Mouse (Mus musculus) lung, embryonic 16.5 days (tissue): Measurements from ENCODE around the gene Tecpr1. TPM values are rescaled to one million over a fixed set of nuclear protein-coding genes. Genes with fewer than 3 reads are reported as not detected.

Experiments used
- ATAC-seq: fragments of 200-750 bp; cut with Nextera tagmentation; 2 replicates; pipeline ENCODE4 v1.8.0; 2017; ENCODE audit warnings: low read depth, mild to moderate bottlenecking, moderate library complexity
- H3K27ac ChIP-seq: fragments of 300-500 bp; sonication (generic); 2 replicates; pipeline ENCODE4 v1.5.1; 2014; ENCODE audit warnings: mild to moderate bottlenecking, control low read depth, low read length
- H3K27me3 ChIP-seq: fragments of 300-500 bp; sonication (generic); 2 replicates; pipeline ENCODE4 v1.6.1; 2014; ENCODE audit warnings: low read depth, low read length, mixed read lengths; ENCODE audit not compliant: control insufficient read depth, insufficient read depth
- H3K36me3 ChIP-seq: fragments of 300-500 bp; sonication (generic); 2 replicates; pipeline ENCODE4 v1.6.1; 2014; ENCODE audit warnings: low read length; ENCODE audit not compliant: control insufficient read depth, insufficient read depth
- H3K4me1 ChIP-seq: fragments of 300-500 bp; sonication (generic); replicated peaks from 2 replicates; pipeline ENCODE4 v1.6.1; 2014; ENCODE audit warnings: low read length, mixed read lengths; ENCODE audit not compliant: control insufficient read depth, insufficient read depth
- H3K4me2 ChIP-seq: fragments of 300-500 bp; sonication (generic); 2 replicates; pipeline ENCODE4 v1.6.1; 2014; ENCODE audit warnings: low read depth, low read length, control low read depth
- H3K4me3 ChIP-seq: fragments of 300-500 bp; sonication (generic); 2 replicates; pipeline ENCODE4 v1.5.1; 2014; ENCODE audit warnings: mild to moderate bottlenecking, low read length, control low read depth
- H3K9ac ChIP-seq: fragments of 300-500 bp; sonication (generic); 2 replicates; pipeline ENCODE4 v1.6.1; 2014; ENCODE audit warnings: low read length, control low read depth
- H3K9me3 ChIP-seq: fragments of 300-500 bp; sonication (generic); 2 replicates; pipeline ENCODE4 v1.6.1; 2016; ENCODE audit warnings: low read length; ENCODE audit not compliant: control insufficient read depth
- WGBS: fragments of 180-500 bp; shearing (Covaris S2); extraction: QIAGEN DNeasy Blood & Tissue Kit; methylation state at CpG from one replicate; pipeline ENCODE4 v1.1.7; 2014; 5-methylcytosine and 5-hydroxymethylcytosine counted together
- polyA plus RNA-seq: library from polyadenylated mRNA; unstranded; fragments of >200 nt; fragmentation: Nextera tagmentation; extraction: Ambion mirVana; gene quantifications from 2 replicates; pipeline ENCODE4 v1.2.1, GENCODE M21; 2015

Gene Tecpr1
- polyA plus RNA-seq, 1 experiment from 2014 or later = 28.4 TPM

DNA sequence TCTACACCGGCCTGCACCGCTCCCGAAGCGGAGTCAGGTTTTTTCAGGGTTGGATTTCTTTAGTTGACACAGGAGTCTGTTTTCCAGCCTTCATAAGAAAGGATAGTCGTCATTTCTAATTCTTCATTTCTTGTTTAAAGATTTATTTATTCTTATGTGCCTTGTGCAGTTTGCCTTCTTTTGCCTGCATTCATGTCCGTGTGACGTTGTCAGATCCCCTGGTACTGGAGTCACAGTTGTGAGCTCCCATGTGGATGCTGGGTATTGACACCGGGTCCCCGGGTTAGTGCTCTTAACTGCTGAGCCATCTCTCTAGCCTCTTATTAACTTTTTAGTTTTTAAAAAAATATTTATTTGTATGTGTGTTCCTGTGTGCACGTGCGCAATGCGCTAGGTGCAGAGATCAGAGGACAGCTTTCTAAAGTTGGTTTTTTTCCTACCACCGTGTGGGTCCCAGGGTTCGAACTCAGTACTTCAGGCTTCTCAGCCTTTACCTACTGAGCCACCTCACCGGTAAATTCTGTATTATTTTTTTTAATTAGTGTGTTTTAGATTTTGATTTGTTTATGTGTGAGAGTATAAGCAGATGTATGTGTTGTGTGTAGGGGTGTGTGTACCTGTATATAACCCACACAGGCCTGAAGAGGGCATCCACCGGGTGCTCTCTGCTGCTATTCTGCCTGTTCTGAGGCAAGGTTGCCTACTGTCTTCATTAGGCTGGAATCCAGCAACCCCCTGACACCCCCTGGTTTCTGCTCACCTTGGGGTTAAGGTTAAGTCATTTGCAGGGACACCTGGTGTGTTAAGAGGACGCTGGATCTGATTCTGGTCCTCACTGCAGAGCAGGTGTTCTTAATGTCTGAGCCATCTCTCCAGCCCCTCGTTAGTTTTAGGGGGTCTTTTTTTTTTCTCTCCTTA, 743 bp upstream of the Tecpr1 start:
- peak overlapping the region; percentile 89 for H3K4me3 ChIP-seq
- H3K27ac ChIP-seq = peak overlapping the region; percentile 84
- 23% methylated on average over 18 of the region's 18 CpGs for WGBS
- peak overlapping the region; percentile 84 for H3K9ac ChIP-seq
- H3K27me3 ChIP-seq = no peaks in the 10 kb centered on the region
- H3K4me2 ChIP-seq = peak overlapping the region; percentile 84
- ATAC-seq = no peak
- no peaks in the 10 kb centered on the region for H3K36me3 ChIP-seq
- H3K9me3 ChIP-seq = no peaks in the 10 kb centered on the region
- H3K4me1 ChIP-seq = peaks cover 11% of the 10 kb centered on the region

DNA sequence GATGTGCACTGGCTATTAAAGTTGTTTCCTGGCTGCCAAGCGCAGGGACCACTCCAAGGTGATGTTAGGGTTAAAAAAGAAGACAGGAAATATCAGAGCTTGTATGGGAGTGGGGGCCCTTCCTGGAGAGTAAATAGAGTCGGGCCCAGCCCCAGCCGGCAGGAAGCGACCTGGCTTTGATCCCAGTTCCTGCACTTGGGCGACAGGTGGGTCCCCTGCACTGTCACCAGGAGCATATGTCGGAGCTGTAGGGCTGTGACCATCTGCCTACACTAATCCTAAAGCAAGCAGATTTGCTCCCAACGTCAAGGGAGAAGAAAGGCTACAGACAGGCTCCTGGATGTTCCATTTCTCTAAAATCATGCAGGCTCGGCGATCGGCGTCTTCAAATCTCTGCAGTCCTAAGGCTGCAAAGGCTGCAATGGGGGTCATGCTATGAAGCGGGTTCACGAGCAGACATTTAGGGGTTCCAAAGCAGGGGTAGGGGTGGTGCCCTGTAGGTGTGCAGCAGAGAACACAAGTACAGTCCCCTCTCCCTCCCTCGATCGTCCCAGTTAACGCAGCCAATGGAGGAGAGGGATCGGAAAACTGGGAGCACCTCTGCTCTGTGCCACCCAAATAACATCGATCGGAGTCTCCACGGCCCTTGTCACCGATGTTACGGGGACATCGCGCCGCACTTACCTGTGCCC, 458 bp downstream of the Tecpr1 start:
- Histone ChIP-seq H3K9me3 (no peaks in the 10 kb centered on the region), H3K4me1 (peaks cover 11% of the 10 kb centered on the region), H3K36me3 (no peaks in the 10 kb centered on the region), H3K4me2 (peak overlapping the region; percentile 84), H3K4me3 (peak overlapping the region; percentile 89), H3K27me3 (no peaks in the 10 kb centered on the region), H3K27ac (peak overlapping the region; percentile 84), H3K9ac (peak overlapping the region; percentile 84)
- peak; percentile 64 for ATAC-seq
- under 1% methylated on average over 25 of the region's 25 CpGs for WGBS

DNA sequence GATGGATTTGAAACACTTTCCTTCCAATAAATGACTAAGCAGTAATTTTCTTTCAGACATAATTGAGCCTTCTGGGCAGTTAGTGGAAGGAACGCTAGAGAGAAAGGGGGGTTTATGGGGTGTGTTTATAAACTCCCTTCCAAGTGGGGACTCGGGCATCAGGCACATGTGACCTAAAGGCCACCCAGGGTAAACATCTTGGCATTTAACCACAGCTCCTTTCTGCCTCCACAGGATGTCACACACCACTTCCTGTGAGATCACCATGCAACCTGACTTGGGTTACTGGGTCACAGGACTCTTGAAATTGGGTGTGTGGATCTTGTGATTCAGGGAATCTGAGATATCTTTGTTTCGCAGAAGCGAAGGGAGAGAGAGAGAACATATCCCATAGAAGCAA, 2.1 kb downstream of the Tecpr1 start:
- no peak overlapping the region for H3K4me3 ChIP-seq
- no peaks in the 10 kb centered on the region for H3K27me3 ChIP-seq
- H3K27ac ChIP-seq = no peak overlapping the region
- WGBS = 56% methylated on average over 4 of the region's 4 CpGs
- H3K9ac ChIP-seq = no peak overlapping the region
- no peak overlapping the region; the same call in 1 of the 2 replicates for H3K4me2 ChIP-seq
- 0 out of 2 replicates have a peak, but pooled peaks cover 2% of the 10 kb centered on the region for H3K36me3 ChIP-seq
- H3K4me1 ChIP-seq = peaks cover 11% of the 10 kb centered on the region
- no peak for ATAC-seq
- no peaks in the 10 kb centered on the region for H3K9me3 ChIP-seq

- Histone ChIP-seq H3K9ac (no peak overlapping the region), H3K4me1 (peaks cover 11% of the 10 kb centered on the region), H3K27ac (no peak overlapping the region), H3K4me3 (no peak overlapping the region), H3K36me3 (0 out of 2 replicates have a peak, but pooled peaks cover 2% of the 10 kb centered on the region), H3K4me2 (no peak overlapping the region), H3K9me3 (no peaks in the 10 kb centered on the region), H3K27me3 (no peaks in the 10 kb centered on the region)
- WGBS = 91% methylated on average over 5 of the region's 5 CpGs
- no peak for ATAC-seq
Observed at GRCm38 (mm10) chr5:144219936-144220335, 3.5 kb downstream of the Tecpr1 start.

DNA sequence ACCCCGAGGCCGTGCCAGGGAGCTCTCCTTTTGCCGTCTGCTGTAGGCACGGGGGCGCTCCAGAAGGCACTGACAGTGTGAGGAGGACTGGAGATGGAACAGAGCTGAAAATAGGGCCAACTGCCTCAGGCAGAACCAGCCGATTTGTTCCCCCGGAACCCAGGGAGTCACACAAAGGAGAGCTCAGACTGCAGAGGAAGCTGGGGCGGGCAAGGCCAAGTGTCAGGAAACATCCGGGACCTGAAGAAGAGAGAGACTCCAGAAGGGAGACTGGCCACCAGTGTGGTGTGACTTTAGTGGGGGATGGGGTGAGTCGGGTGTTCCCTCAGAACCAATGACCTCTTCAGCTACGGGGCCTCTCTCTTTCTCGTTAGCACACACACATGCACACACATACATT, 4.1 kb downstream of the Tecpr1 start:
- no peak overlapping the region for H3K9ac ChIP-seq
- WGBS = 73% methylated on average over 12 of the region's 12 CpGs
- 0 out of 2 replicates have a peak, but pooled peaks cover 2% of the 10 kb centered on the region for H3K36me3 ChIP-seq
- peaks cover 11% of the 10 kb centered on the region for H3K4me1 ChIP-seq
- H3K4me2 ChIP-seq = no peak overlapping the region
- no peak for ATAC-seq
- H3K27me3 ChIP-seq = no peaks in the 10 kb centered on the region
- no peaks in the 10 kb centered on the region for H3K9me3 ChIP-seq
- H3K27ac ChIP-seq = 0 out of 2 replicates have a peak overlapping the region, but pooled peaks have one; percentile 37
- H3K4me3 ChIP-seq = no peak overlapping the region

GRCm38 (mm10) chr5:144218061-144218460, 5.4 kb downstream of the Tecpr1 start:
- 86% methylated on average over 7 of the region's 7 CpGs for WGBS
- Histone ChIP-seq H3K27me3 (no peaks in the 10 kb centered on the region), H3K27ac (no peak overlapping the region), H3K36me3 (peaks cover 6% of the 10 kb centered on the region; the same call in 1 of the 2 replicates), H3K4me1 (peaks cover 9% of the 10 kb centered on the region), H3K9me3 (no peaks in the 10 kb centered on the region), H3K9ac (no peak overlapping the region), H3K4me3 (no peak overlapping the region), H3K4me2 (no peak overlapping the region)
- ATAC-seq = no peak

GRCm38 (mm10) chr5:144215992-144216391, 7.4 kb downstream of the Tecpr1 start:
- Histone ChIP-seq H3K4me2 (no peak overlapping the region), H3K4me1 (no peaks in the 10 kb centered on the region), H3K36me3 (peaks cover 6% of the 10 kb centered on the region; the same call in 1 of the 2 replicates), H3K9ac (no peak overlapping the region), H3K27ac (no peak overlapping the region), H3K9me3 (no peaks in the 10 kb centered on the region), H3K4me3 (no peak overlapping the region), H3K27me3 (no peaks in the 10 kb centered on the region)
- WGBS = 87% methylated on average over 2 of the region's 2 CpGs
- no peak for ATAC-seq

GRCm38 (mm10) chr5:144214453-144214852, 9.0 kb downstream of the Tecpr1 start:
- Histone ChIP-seq H3K27me3 (no peaks in the 10 kb centered on the region), H3K9ac (no peak overlapping the region), H3K36me3 (peaks cover 14% of the 10 kb centered on the region; the same call in 1 of the 2 replicates), H3K4me3 (no peak overlapping the region), H3K9me3 (no peaks in the 10 kb centered on the region), H3K4me1 (no peaks in the 10 kb centered on the region), H3K4me2 (no peak overlapping the region), H3K27ac (no peak overlapping the region)
- ATAC-seq = peak; percentile 42; the same call in 1 of the 2 replicates
- WGBS = 24% methylated on average over 7 of the region's 7 CpGs

DNA sequence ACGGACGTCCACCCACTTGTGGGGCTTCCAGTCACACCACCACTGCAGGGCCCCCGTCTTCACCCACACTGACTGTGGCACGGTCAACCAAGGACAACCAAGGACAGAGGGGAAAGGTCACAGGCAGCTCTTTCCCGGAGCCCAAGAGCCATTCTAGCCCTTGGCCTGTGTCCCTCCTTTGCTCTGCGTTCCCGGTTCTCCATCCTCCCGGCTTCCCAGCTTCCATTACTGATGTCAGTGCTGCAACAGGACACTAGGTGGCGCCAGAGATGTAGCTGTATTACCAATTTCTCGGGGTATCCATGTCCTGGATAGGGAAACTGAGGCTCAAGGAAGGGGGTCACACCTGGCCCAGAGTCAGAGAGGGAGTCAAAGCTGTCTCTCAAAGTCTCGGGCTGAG, 15.9 kb downstream of the Tecpr1 start:
- Histone ChIP-seq H3K4me2 (no peak overlapping the region), H3K27me3 (no peaks in the 10 kb centered on the region), H3K36me3 (peaks cover 25% of the 10 kb centered on the region), H3K27ac (no peak overlapping the region), H3K4me3 (no peak overlapping the region), H3K4me1 (no peaks in the 10 kb centered on the region), H3K9ac (no peak overlapping the region), H3K9me3 (peaks cover 4% of the 10 kb centered on the region; the same call in 1 of the 2 replicates)
- WGBS = 49% methylated on average over 11 of the region's 11 CpGs
- ATAC-seq = no peak
